Mouse (Mus musculus): ENCODE measurements around the gene Wdr78.

GRCm38 (mm10) chr4:103056909-103057308 lies 57.4 kb downstream of the Wdr78 start:
- TF ChIP-seq EP300 (IDR thresholded peaks at IDR 0.05; ENCODE audit: low read depth) (no peak), CTCF (IDR thresholded peaks at IDR 0.05; ENCODE audit: low read depth) (no peak)

Data from liver, embryonic 14.5 days (tissue).